Mouse (Mus musculus): ENCODE results near the gene Stk40.

DNA sequence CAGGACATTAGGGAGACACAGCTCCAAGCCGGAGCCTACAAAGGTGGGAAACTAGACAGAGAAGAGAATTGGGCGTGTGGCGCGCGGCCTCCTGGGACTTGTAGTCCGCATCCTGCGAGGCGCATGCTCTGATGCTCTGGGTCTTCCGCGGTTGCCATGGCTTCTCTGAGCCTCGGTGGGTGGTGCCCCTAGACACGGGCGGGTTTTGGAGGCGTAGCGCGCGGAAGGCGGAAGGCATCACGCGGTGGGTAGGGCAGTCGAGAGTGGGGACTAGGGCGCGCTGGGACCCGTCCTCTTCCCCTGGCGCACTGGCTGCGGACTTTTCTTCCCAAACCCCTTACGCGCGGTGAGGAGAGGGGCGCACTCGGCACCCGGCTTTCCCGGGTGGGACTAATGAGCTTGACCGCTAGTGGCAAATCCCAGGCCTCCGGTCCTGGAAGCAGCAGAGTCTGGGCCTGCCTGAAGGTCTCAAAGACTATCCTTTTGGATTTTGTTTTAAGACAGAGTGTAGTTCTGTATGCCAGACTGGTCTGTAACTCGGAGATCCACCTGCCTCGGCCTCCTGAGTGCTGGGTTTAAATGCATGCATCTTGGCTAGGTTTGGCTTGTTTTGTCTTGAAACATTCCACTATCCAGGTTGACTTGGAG, 7.2 kb upstream of the Stk40 start, which contains the start of gene Lsm10:
- no peak for TF ChIP-seq GATA1 (IDR thresholded peaks at IDR 0.05; ENCODE audit: borderline replicate concordance, low read length)
- no peak for TF ChIP-seq FLI1 (IDR thresholded peaks at IDR 0.05; ENCODE audit: low read length)
